Mouse (Mus musculus): ENCODE measurements around the gene Zbtb22. TPM values are rescaled to one million over a fixed set of nuclear protein-coding genes. Genes with fewer than 3 reads are reported as not detected.
"Not testable (repeated sequence)": the region's sequence is repeated elsewhere in the genome, so short reads cannot be mapped to it uniquely, and the experiment has no call there.

Zbtb22 gene
- 64.1 and 134 TPM in 2 replicates for polyA plus RNA-seq (2012; rRNA removed)

GRCm38 (mm10) chr17:33915671-33916250, at the start of gene Zbtb22, which contains the start of gene Tapbp:
Zbtb22 (plus strand) TSS chr17:33915904.
Tapbp (plus strand) TSS chr17:33915899.
- TF ChIP-seq POLR2A (IDR thresholded peaks at IDR 0.05; ENCODE audit: low read depth, low read length), result no peak; the same call in 1 of the 2 replicates
- TF ChIP-seq CTCF (IDR thresholded peaks at IDR 0.05; ENCODE audit: extremely low read depth, insufficient read length, insufficient replicate concordance, low read depth, low read length), result no peak
- Histone ChIP-seq H3K4me1 (ENCODE audit: control insufficient read depth, insufficient read depth, insufficient read length, low read length) (peaks cover 20% of the 10 kb centered on the region), H3K36me3 (ENCODE audit: control insufficient read depth, insufficient read depth, low read length) (peaks cover 40% of the 10 kb centered on the region), H3K4me3 (ENCODE audit: low read depth, low read length) (peak within 1 kb of the TSS; percentile 60), H3K27me3 (ENCODE audit: control insufficient read depth, insufficient read depth, low read length) (no peaks in the 10 kb centered on the region), H3K27ac (ENCODE audit: insufficient read depth, low read depth, low read length) (peak within 1 kb of the TSS; percentile 3; the same call in 1 of the 2 replicates)
- under 1% methylated on average over 34 of the region's 34 CpGs for WGBS

- H3K4me3 ChIP-seq (ENCODE audit: low read depth, low read length); H3K27me3 ChIP-seq (ENCODE audit: control insufficient read depth, insufficient read depth, low read length); H3K36me3 ChIP-seq (ENCODE audit: control insufficient read depth, insufficient read depth, low read length); H3K27ac ChIP-seq (ENCODE audit: insufficient read depth, low read depth, low read length); H3K4me1 ChIP-seq (ENCODE audit: control insufficient read depth, insufficient read depth, insufficient read length, low read length): not testable (repeated sequence)
- WGBS, result 89% methylated on average over 6 of the region's 12 CpGs
Measured at GRCm38 (mm10) chr17:33873537-33873936, 42.2 kb upstream of the Zbtb22 start, which contains the start of gene Gm7029. Gm7029 (plus strand) TSS chr17:33873837.

GRCm38 (mm10) chr17:33874411-33874810, 41.3 kb upstream of the Zbtb22 start:
- Histone ChIP-seq H3K27ac (ENCODE audit: insufficient read depth, low read depth, low read length) (no peak overlapping the region), H3K27me3 (ENCODE audit: control insufficient read depth, insufficient read depth, low read length) (no peaks in the 10 kb centered on the region), H3K4me1 (ENCODE audit: control insufficient read depth, insufficient read depth, insufficient read length, low read length) (no peaks in the 10 kb centered on the region), H3K36me3 (ENCODE audit: control insufficient read depth, insufficient read depth, low read length) (peaks cover 2% of the 10 kb centered on the region; the same call in 1 of the 2 replicates), H3K4me3 (ENCODE audit: low read depth, low read length) (no peak overlapping the region)
- WGBS, result 91% methylated on average over 11 of the region's 11 CpGs
- TF ChIP-seq POLR2A (IDR thresholded peaks at IDR 0.05; ENCODE audit: low read depth, low read length), result no peak
- no peak for TF ChIP-seq CTCF (IDR thresholded peaks at IDR 0.05; ENCODE audit: extremely low read depth, insufficient read length, insufficient replicate concordance, low read depth, low read length)

- H3K4me3 ChIP-seq (ENCODE audit: low read depth, low read length); H3K4me1 ChIP-seq (ENCODE audit: control insufficient read depth, insufficient read depth, insufficient read length, low read length); H3K27me3 ChIP-seq (ENCODE audit: control insufficient read depth, insufficient read depth, low read length); H3K36me3 ChIP-seq (ENCODE audit: control insufficient read depth, insufficient read depth, low read length); H3K27ac ChIP-seq (ENCODE audit: insufficient read depth, low read depth, low read length): not testable (repeated sequence)
- WGBS, result 79% methylated on average over 5 of the region's 5 CpGs
Measured at GRCm38 (mm10) chr17:33875797-33876196, 39.9 kb upstream of the Zbtb22 start.

GRCm38 (mm10) chr17:33884320-33884719, 31.4 kb upstream of the Zbtb22 start:
- not testable (repeated sequence) for H3K27me3 ChIP-seq (ENCODE audit: control insufficient read depth, insufficient read depth, low read length); H3K4me1 ChIP-seq (ENCODE audit: control insufficient read depth, insufficient read depth, insufficient read length, low read length); H3K4me3 ChIP-seq (ENCODE audit: low read depth, low read length); H3K27ac ChIP-seq (ENCODE audit: insufficient read depth, low read depth, low read length); H3K36me3 ChIP-seq (ENCODE audit: control insufficient read depth, insufficient read depth, low read length)
- WGBS, result 94% methylated on average over 10 of the region's 11 CpGs

- H3K27me3 ChIP-seq (ENCODE audit: control insufficient read depth, insufficient read depth, low read length); H3K36me3 ChIP-seq (ENCODE audit: control insufficient read depth, insufficient read depth, low read length); H3K4me1 ChIP-seq (ENCODE audit: control insufficient read depth, insufficient read depth, insufficient read length, low read length); H3K27ac ChIP-seq (ENCODE audit: insufficient read depth, low read depth, low read length); H3K4me3 ChIP-seq (ENCODE audit: low read depth, low read length): not testable (repeated sequence)
- WGBS, result 15% methylated on average over 2 of the region's 2 CpGs
Measured at GRCm38 (mm10) chr17:33887802-33888201, 27.9 kb upstream of the Zbtb22 start.

GRCm38 (mm10) chr17:33888230-33888629, 27.5 kb upstream of the Zbtb22 start:
- H3K4me1 ChIP-seq (ENCODE audit: control insufficient read depth, insufficient read depth, insufficient read length, low read length); H3K27me3 ChIP-seq (ENCODE audit: control insufficient read depth, insufficient read depth, low read length); H3K36me3 ChIP-seq (ENCODE audit: control insufficient read depth, insufficient read depth, low read length); H3K27ac ChIP-seq (ENCODE audit: insufficient read depth, low read depth, low read length); H3K4me3 ChIP-seq (ENCODE audit: low read depth, low read length): not testable (repeated sequence)

- peak overlapping the region; percentile 67 for H3K4me3 ChIP-seq (ENCODE audit: low read depth, low read length)
- H3K27ac ChIP-seq (ENCODE audit: insufficient read depth, low read depth, low read length); H3K36me3 ChIP-seq (ENCODE audit: control insufficient read depth, insufficient read depth, low read length); H3K4me1 ChIP-seq (ENCODE audit: control insufficient read depth, insufficient read depth, insufficient read length, low read length); H3K27me3 ChIP-seq (ENCODE audit: control insufficient read depth, insufficient read depth, low read length): not testable (repeated sequence)
- under 1% methylated on average over 44 of the region's 44 CpGs for WGBS
Measured at GRCm38 (mm10) chr17:33889941-33890532, 25.7 kb upstream of the Zbtb22 start.

Measured in small intestine, adult 2 months (tissue).